Mouse (Mus musculus) thymus, postnatal 36 days (tissue): Measurements from ENCODE around the gene Cd72.
A peak's percentile ranks its signal among the peaks of the same experiment; 100 is the strongest.
"Not testable (repeated sequence)": the region's sequence is repeated elsewhere in the genome, so short reads cannot be mapped to it uniquely, and the experiment has no call there.

ENCODE experiments used
- DNase-seq, 2 experiments: peaks; one replicate each; pipeline ENCODE4 v3.0.0; 2022; ENCODE audit warnings: mixed read lengths in 2 of 2

Gene Cd72

DNA sequence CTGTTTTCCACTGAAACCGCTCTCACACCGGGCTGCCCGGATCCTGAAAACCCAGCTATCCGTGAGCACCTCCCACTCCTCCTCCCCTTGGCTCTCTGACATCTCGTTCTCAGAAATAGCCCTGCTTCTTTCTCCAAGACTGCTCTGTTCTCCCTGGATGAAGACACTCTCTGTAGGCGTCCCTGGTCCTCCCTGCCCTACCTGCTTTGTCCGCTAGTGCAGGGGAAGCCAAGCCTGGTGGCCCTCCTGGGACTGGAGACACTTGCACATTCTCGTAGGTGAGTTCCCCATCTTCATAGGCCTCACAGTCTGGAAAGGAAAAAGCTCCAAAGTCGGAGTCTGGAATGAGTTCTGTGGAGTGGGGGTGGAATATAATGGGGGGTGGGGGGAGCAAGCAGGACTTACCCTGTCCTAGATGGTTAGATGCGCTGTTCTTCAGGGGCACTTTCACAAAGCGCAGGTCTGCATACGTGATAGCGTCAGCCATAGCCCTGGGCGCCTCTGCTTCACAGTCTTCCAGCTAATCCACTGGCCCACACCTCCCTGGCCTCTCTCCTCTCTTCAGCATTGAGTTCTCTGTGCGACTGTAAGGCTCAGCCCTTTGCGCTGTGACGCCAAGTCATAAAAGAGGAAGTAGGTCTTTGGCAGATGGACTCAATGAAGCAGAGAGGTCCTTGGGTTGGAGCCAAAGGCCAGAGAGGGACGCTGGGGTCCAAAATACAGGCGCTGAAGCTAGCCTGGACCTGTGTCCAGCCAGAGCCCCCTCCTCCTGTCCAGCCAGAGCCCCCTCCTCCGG lies at the start of gene Cd72:
Gene Cd72 (minus strand): TSS at position 588 of the 796 bp plus-strand sequence.
- DNase-seq: no peak

DNA sequence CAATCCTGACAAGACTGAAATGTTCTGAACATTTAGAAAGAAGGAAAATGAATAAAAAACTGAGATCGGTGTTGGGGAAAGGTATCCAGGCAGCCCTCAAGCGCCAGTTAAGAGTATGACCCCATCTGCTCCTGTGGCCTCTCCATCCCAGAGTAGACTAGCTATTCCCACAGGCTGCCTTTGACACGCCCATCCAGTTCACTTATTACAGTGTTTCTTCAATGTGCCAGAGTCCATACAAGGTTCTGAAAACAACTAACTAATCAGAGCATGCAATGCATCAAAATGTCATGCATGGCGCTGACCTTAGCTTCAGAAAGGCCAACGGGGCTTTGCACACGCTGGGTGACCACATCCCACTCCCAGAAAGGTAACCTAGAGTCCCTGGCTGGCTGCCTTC lies 49.1 kb upstream of the Cd72 start:
- DNase-seq: no peak

GRCm38 (mm10) chr4:43503041-43503440 lies 48.6 kb upstream of the Cd72 start:
- DNase-seq: no peak

- peak; percentile 79 to 81 for DNase-seq
Observed at GRCm38 (mm10) chr4:43499407-43500333, 45.2 kb upstream of the Cd72 start, which contains the start of gene Arhgef39. Gene Arhgef39 (minus strand): TSS chr4:43499695.

DNA sequence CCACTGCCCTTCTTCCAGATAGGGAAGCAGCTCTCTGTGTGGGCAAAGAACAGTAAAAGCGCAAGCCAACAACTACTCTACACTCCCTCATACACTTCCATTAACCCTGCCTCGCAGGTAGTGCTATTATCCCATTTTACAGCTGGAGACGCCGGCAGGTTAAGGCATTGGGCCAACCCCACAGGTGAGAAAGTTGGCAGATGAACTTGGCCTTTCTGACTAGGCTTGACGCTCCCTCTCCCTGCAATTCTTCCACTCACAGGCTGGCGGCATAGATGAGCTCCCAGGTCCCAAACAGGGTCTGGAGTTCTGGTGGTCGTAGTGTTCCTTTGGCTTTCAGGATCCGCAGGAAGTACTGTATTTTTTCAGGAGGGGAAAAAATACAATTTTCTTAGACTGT lies 44.6 kb upstream of the Cd72 start:
- DNase-seq: peak; percentile 63 to 66

DNA sequence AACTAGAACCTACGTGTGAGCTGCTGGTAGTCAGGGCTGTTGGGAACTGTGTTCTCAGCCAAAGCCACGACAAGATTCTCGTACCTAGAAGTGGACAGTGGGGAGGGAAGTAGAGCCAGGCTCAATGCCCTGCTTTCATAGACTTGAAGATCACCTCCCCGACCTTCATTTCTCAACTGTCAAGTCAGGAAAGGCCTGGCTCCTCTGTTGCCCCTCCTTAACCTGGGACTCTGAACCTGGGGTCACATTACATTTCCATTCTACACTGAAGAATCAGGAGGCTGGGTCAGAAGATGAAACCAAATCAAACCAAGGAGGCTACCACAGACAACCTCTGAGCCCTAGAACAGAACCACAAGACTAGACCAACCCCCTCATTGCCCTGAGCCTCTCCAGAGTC lies 43.5 kb upstream of the Cd72 start:
- no peak for DNase-seq

- DNase-seq: no peak
Observed at GRCm38 (mm10) chr4:43497405-43497804, 43.0 kb upstream of the Cd72 start.

- DNase-seq: no peak
Observed at GRCm38 (mm10) chr4:43496587-43496986, 42.2 kb upstream of the Cd72 start.

- DNase-seq: no peak
Observed at GRCm38 (mm10) chr4:43493846-43494240, 39.4 kb upstream of the Cd72 start.

DNA sequence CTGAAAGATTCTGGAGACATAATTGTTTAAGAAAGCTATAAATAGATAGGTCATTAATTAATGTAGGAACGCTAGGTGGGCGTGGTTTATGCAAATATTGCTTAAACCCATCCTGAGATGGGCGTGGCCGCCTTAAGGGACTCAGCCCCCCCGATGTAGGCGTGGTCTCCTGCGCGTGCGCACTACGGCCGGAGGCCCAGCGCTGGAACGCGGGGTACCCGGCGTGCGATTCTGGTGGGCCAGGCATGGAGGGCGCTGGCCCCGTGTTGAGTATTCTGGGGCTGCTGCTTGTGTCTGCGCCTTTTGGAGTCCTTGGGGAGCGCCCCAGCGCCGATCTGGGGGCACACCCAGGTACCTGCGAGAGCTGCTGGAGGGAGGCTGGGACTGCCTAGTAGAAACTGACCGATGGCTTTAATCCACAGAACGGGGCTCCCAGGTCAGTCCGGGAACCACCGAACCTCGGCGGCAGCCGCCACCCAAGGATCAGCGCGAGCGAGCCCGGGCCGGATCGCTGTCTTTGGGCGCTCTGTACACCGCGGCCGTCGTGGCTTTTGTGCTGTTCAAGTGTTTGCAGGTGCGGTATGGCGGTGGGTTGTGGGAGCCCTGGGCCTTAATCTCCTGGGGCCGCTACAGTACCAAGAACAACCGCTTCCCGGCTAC lies 38.9 kb upstream of the Cd72 start:
- DNase-seq: peak; percentile 98 to 99

DNA sequence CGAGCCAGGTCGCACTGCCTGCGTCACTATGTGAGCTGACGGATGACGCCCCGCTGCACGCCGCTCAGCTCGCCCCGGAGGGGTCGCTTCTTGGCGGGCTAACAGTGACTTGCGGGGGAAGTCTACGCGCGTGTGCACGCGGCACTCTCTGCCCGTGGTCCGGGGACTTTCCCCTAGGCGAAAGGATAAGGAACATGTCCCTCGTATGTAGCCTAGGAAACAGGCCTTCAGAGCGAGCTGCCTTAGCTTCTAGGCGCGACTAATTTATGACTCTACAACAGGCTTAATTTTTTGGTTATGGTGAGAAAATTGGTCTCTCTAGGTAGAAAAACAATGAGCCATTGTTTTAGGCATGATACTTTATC lies 38.4 kb upstream of the Cd72 start, which contains the start of gene Ccdc107:
Gene Ccdc107 (plus strand): TSS at position 80 of the 365 bp plus-strand sequence.
- DNase-seq: peak; percentile 87 to 95

- DNase-seq: no peak
Observed at GRCm38 (mm10) chr4:43492101-43492820, 37.8 kb upstream of the Cd72 start.

GRCm38 (mm10) chr4:43490801-43491200 lies 36.4 kb upstream of the Cd72 start:
- no peak for DNase-seq

DNA sequence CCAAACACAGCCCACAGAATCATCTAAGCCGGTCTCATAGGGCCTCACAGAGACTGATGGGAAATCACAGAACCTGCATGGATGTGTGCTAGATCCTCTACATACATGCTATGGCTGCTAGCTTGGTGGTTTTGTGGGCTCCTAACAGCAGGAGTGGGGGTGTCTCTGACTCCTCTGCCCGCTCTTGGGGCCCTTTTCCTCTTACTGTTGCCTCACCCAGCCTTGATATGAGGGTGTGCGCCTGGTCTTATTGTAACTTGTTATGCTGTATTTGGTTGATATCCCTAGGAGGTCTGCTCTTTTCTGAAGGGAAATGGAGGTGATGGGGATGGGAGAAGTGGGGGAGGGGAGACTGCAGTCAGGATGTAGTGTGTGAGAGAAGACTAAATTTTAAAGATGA lies 35.2 kb upstream of the Cd72 start:
- no peak for DNase-seq

GRCm38 (mm10) chr4:43485666-43486065 lies 31.2 kb upstream of the Cd72 start:
- not testable (repeated sequence) for DNase-seq

DNA sequence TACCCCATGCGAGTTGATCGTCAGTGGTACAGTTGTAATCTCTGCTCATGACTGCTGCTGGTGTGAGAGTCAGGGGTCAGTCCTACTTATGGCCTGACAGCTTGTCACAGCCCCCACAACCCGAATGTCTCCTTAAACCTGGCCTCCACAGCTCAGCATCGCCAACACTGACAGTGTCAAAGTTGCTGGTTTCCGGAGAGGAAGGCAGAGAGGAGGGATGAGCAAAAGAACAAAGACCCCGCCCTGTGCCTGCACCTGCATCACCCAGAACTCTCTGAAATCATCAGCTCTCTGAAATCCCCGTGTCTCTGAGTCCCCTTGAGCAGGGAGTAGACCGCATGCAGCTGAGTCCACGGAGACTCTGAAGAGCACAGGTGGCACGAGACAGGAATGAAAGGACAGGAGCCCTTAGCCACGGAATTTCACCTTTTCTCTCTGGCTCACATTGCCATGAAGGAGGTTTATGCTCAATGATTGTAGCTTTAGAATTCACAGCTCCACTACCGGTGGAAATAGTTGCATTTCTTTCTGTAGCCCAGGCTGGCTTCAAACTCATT lies 29.2 kb upstream of the Cd72 start, which contains the start of gene Sit1:
Gene Sit1 (minus strand): TSS at position 200 of the 557 bp plus-strand sequence.
- DNase-seq: peak; percentile 78 to 87

- peak; percentile 48 to 62 for DNase-seq
Observed at GRCm38 (mm10) chr4:43482591-43482990, 28.2 kb upstream of the Cd72 start.

GRCm38 (mm10) chr4:43481894-43482456 lies 27.5 kb upstream of the Cd72 start:
- peak; percentile 67 to 71 for DNase-seq

GRCm38 (mm10) chr4:43480985-43481384 lies 26.6 kb upstream of the Cd72 start:
- DNase-seq: no peak

- peak; percentile 75 to 79 for DNase-seq
Observed at GRCm38 (mm10) chr4:43478906-43479832, 24.7 kb upstream of the Cd72 start.

GRCm38 (mm10) chr4:43478534-43478858 lies 24.1 kb upstream of the Cd72 start:
- no peak for DNase-seq
